Mouse (Mus musculus) myocyte (in vitro differentiated cells): ENCODE measurements around the gene Spata21.

Experiments
- E2F4 ChIP-seq: IDR thresholded peaks from one replicate; pipeline ENCODE4 v1.6.1; 2011; ENCODE audit warnings: mild to moderate bottlenecking, control low read depth, moderate library complexity; ENCODE audit not compliant: insufficient read depth
- POLR2A ChIP-seq: IDR thresholded peaks from one replicate; pipeline ENCODE4 v1.6.1; 2011; ENCODE audit warnings: low read depth, mild to moderate bottlenecking, control low read depth, moderate library complexity; ENCODE audit not compliant: insufficient read length
- USF1 ChIP-seq: IDR thresholded peaks from one replicate; pipeline ENCODE4 v1.6.1; 2011; ENCODE audit warnings: low read depth, mild to moderate bottlenecking, control low read depth, moderate library complexity

DNA sequence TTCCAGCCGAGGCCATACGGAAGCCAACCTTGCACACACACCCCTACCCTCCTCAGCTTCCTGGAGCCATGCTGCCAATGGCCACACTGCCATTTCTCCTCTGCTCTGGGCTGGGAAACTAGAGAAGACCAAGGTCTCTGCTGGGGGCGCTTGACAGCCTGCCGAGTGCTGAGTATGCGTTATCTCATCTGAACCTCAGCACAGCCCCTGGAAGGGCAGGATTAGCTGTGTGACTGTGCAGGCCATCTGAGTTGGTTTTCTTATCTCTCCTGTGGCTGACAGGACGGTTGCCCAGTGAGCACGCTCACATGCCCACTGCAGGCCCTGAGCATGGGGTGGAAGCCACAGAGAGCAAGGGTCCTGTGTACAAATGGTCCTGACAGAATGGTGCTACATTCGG lies 19.5 kb upstream of the Spata21 start:
- TF ChIP-seq E2F4 (no peak), POLR2A (no peak), USF1 (no peak)
